Mouse (Mus musculus): ENCODE measurements around the gene Galnt12.

- TF ChIP-seq ZNF384 (IDR thresholded peaks at IDR 0.05; ENCODE audit: low read depth, low read length) = no peak
- no peak for TF ChIP-seq HCFC1 (IDR thresholded peaks at IDR 0.05; ENCODE audit: borderline replicate concordance, insufficient read depth, low read length)
- no peak for TF ChIP-seq MAFK (IDR thresholded peaks at IDR 0.05; ENCODE audit: insufficient read depth, low read depth, low read length)
Measured at GRCm38 (mm10) chr4:47088671-47089070, 3.0 kb upstream of the Galnt12 start.
